7 mouse cellular contexts compared by ENCODE assay signal in genomic region chr3:132684231-132684928, GRCm38 (mm10). TPM values are rescaled to one million over a fixed set of nuclear protein-coding genes. Genes with fewer than 3 reads are reported as not detected.
DNase-seq lines count a peak whose midpoint lies in the region; ATAC-seq and TF ChIP-seq lines count a peak whose summit lies in the region.

Gene Aimp1 (minus strand): TSS chr3:132684370.

- WGBS in embryonic facial prominence, embryonic 15.5 days = 2% methylated on average over 27 of the region's 27 CpGs
- WGBS in limb, embryonic 11.5 days = 1% methylated on average over 27 of the region's 27 CpGs
- WGBS in olfactory bulb, adult 2 months = 1% methylated on average over 27 of the region's 27 CpGs

- peak; percentile 46 for DNase-seq in 416B (ENCODE audit: low read depth)
- no peak for DNase-seq in heart, postnatal 10 days
- no peak for DNase-seq in limb, embryonic 11.5 days (ENCODE audit: low spot score)
- no peak for DNase-seq in embryo, embryonic 10.5 days (ENCODE audit: low spot score)

- no peak for TF ChIP-seq CTCF in olfactory bulb, adult 2 months (IDR thresholded peaks at IDR 0.05; ENCODE audit: insufficient read depth, low read depth, low read length)

- H3K27ac ChIP-seq in embryonic facial prominence, embryonic 15.5 days (replicated peaks) = peak within 1 kb of the TSS; percentile 95
- peak within 1 kb of the TSS; percentile 70 for H3K27ac ChIP-seq in limb, embryonic 11.5 days (replicated peaks; ENCODE audit: low read depth, low read length)
- H3K27ac ChIP-seq in olfactory bulb, adult 2 months (ENCODE audit: insufficient read depth, low read depth, low read length) = peak within 1 kb of the TSS; percentile 98

- H3K9ac ChIP-seq in embryonic facial prominence, embryonic 15.5 days = peak within 1 kb of the TSS; percentile 85
- H3K9ac ChIP-seq in limb, embryonic 11.5 days (ENCODE audit: low read length) = peak within 1 kb of the TSS; percentile 92

- no peak for TF ChIP-seq POLR2A in olfactory bulb, adult 2 months (IDR thresholded peaks at IDR 0.05; ENCODE audit: insufficient read depth, low read depth, low read length)

- no peak for ATAC-seq in CD4-positive, CD25-positive, alpha-beta regulatory T cell, adult 4 months
- no peak for ATAC-seq in embryonic facial prominence, embryonic 15.5 days (ENCODE audit: insufficient number of reproducible peaks, low FRiP score, low TSS enrichment, low read depth)
- no peak for ATAC-seq in limb, embryonic 11.5 days (ENCODE audit: insufficient number of reproducible peaks, low FRiP score, low TSS enrichment, low read depth)

- intact Hi-C loops in heart, postnatal 10 days (cut with DNase I) = no loop called here

- H3K4me3 ChIP-seq in embryonic facial prominence, embryonic 15.5 days (replicated peaks) = peak within 1 kb of the TSS; percentile 89
- H3K4me3 ChIP-seq in limb, embryonic 11.5 days (ENCODE audit: low read depth, low read length) = peak within 1 kb of the TSS; percentile 75
- peak within 1 kb of the TSS; percentile 72 for H3K4me3 ChIP-seq in olfactory bulb, adult 2 months (ENCODE audit: insufficient read depth, low read depth, low read length)

- no peaks in the 10 kb centered on the region for H3K9me3 ChIP-seq in embryonic facial prominence, embryonic 15.5 days (replicated peaks)
- H3K9me3 ChIP-seq in limb, embryonic 11.5 days (ENCODE audit: control insufficient read depth, low read length) = no peaks in the 10 kb centered on the region

- peaks cover 11% of the 10 kb centered on the region for H3K4me1 ChIP-seq in embryonic facial prominence, embryonic 15.5 days
- H3K4me1 ChIP-seq in limb, embryonic 11.5 days (ENCODE audit: control insufficient read depth, insufficient read depth, low read length) = peaks cover 3% of the 10 kb centered on the region; the same call in 1 of the 2 replicates
- 0 out of 2 replicates have a peak, but pooled peaks cover 2% of the 10 kb centered on the region for H3K4me1 ChIP-seq in olfactory bulb, adult 2 months (ENCODE audit: control insufficient read depth, insufficient read depth, low read length)

- H3K4me2 ChIP-seq in embryonic facial prominence, embryonic 15.5 days (replicated peaks) = peak within 1 kb of the TSS; percentile 67
- peak within 1 kb of the TSS; percentile 75 for H3K4me2 ChIP-seq in limb, embryonic 11.5 days (ENCODE audit: low read depth, severe bottlenecking)

- no peaks in the 10 kb centered on the region for H3K27me3 ChIP-seq in embryonic facial prominence, embryonic 15.5 days
- no peaks in the 10 kb centered on the region for H3K27me3 ChIP-seq in limb, embryonic 11.5 days (ENCODE audit: control insufficient read depth, insufficient read depth, low read length)

- peaks cover 2% of the 10 kb centered on the region; the same call in 1 of the 2 replicates for H3K36me3 ChIP-seq in embryonic facial prominence, embryonic 15.5 days
- H3K36me3 ChIP-seq in limb, embryonic 11.5 days (ENCODE audit: control insufficient read depth, insufficient read depth, low read length) = peaks cover 2% of the 10 kb centered on the region; the same call in 1 of the 2 replicates

RNA-seq across cellular contexts. Expression of gene Aimp1, which starts in this region (rescaled TPM):
- polyA plus RNA-seq in CD4-positive, CD25-positive, alpha-beta regulatory T cell, adult 4 months (2017; shearing (Covaris generic)) = 10 to 100 TPM; 91.6 to 94.6 TPM
- polyA plus RNA-seq in embryonic facial prominence, embryonic 15.5 days (2015; fragmentation: Nextera tagmentation; extraction: Ambion mirVana) = 62.0 and 65.7 TPM in 2 replicates
- 10 to 100 TPM; 45.8 to 49.6 TPM for total RNA-seq in heart, postnatal 10 days (2021)
- 87.4 and 96.6 TPM in 2 replicates for polyA plus RNA-seq in limb, embryonic 11.5 days (2014; fragmentation: Nextera tagmentation; extraction: Ambion mirVana)
- not detected in 2 replicates for polyA plus RNA-seq in olfactory bulb, adult 2 months (2012; ENCODE audit: insufficient read depth, insufficient read length, low replicate concordance, missing spikeins)

Comparison
In these comparisons a context has a peak if more than half of its experiments do, and no peak if none do; other contexts are left out.
1. RNA of gene Aimp1 (polyA plus RNA-seq): 87.4 to 96.6 TPM in limb, embryonic 11.5 days, 91.6 to 94.6 TPM in CD4-positive, CD25-positive, alpha-beta regulatory T cell, adult 4 months and 62.0 to 65.7 TPM in embryonic facial prominence, embryonic 15.5 days; not detected in olfactory bulb, adult 2 months; every median in the first group is over 10 times any median in the second.
2. Peak in every context shown above with its lines, with median percentiles within 50 percentile points of each other: H3K27ac ChIP-seq and H3K4me3 ChIP-seq.